Mouse (Mus musculus): ENCODE measurements around the gene Atp8a1. TPM values are rescaled to one million over a fixed set of nuclear protein-coding genes. Genes with fewer than 3 reads are reported as not detected.

Gene Atp8a1
- 45.9 and 49.1 TPM in 2 replicates for polyA plus RNA-seq (2015; fragmentation: Nextera tagmentation; extraction: Ambion mirVana)

GRCm38 (mm10) chr5:67847253-67848165 is at the start of gene Atp8a1:
Atp8a1 (minus strand) TSS chr5:67847434.

DNA sequence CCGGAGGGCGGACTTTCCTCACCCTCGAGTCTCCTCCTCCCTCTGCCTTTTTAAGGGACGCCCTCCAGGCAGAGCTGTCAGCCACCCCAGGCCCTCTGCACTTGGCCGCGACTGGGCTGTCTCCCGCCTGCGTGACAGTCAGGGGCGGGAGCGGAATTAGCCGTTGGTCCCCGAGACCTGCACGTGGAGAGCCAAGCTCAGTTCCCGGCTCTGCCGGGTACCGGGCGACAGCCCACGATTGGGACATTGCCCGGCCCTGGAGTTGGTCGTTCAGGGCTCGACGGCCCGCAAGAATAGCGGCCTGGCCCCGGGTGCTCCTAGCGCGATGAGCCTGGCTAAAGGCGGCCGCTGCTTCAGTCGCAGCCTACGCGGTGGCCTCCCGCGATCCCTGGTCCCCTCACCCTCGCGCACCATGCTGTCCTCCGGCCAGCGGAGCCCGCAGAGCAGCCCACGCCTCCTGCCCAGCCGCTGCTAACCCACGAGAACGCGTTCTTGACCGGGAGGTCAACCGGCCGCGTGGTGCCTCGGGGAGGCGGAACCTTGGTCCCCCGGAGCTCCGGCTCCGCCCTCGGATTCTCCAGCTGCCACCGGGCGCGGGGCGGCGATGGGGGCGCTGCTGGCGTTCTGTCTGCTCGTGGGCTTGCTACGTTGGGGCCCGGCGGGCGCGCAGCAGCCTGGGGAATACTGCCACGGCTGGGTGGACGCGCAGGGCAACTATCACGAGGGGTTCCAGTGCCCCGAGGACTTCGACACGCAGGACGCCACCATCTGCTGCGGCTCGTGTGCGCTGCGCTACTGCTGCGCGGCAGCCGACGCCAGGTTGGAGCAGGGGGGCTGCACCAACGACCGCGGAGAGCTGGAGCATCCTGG is 239.2 kb downstream of the Atp8a1 start, which contains the start of gene Shisa3:
Shisa3 (plus strand) TSS at position 79 of the 870 bp plus-strand sequence.

Small RNAs within 50 kb of the gene (microRNA-seq; reads per million reads assigned to microRNA genes)
- gene Gm23617: not detected

Other genes starting within 250 kb of the Atp8a1 start
- gene Shisa3, start 239.6 kb downstream of the Atp8a1 start, polyA plus RNA-seq (2015; fragmentation: Nextera tagmentation; extraction: Ambion mirVana): 2.8 and 3.1 TPM in 2 replicates
- gene Gm5108, start 94.2 kb upstream of the Atp8a1 start, polyA plus RNA-seq (2015; fragmentation: Nextera tagmentation; extraction: Ambion mirVana): not detected in 2 replicates
- not detected in 2 replicates for gene Gm21905, start 99.0 kb upstream of the Atp8a1 start, polyA plus RNA-seq (2015; fragmentation: Nextera tagmentation; extraction: Ambion mirVana)
- 0.19 TPM in 1 of 2 replicates, not detected in the other for gene Grxcr1, start 184.4 kb upstream of the Atp8a1 start, polyA plus RNA-seq (2015; fragmentation: Nextera tagmentation; extraction: Ambion mirVana)

All from neural tube, postnatal 0 days (tissue).